Mouse (Mus musculus) frontal cortex, postnatal 14 days (tissue): ENCODE measurements around the gene Lce3c.

Source experiments
- DNase-seq, 2 experiments: peaks; one replicate each; pipeline ENCODE4 v3.0.0; 2022; ENCODE audit warnings: low spot score in 2 of 2

Gene Lce3c

DNA sequence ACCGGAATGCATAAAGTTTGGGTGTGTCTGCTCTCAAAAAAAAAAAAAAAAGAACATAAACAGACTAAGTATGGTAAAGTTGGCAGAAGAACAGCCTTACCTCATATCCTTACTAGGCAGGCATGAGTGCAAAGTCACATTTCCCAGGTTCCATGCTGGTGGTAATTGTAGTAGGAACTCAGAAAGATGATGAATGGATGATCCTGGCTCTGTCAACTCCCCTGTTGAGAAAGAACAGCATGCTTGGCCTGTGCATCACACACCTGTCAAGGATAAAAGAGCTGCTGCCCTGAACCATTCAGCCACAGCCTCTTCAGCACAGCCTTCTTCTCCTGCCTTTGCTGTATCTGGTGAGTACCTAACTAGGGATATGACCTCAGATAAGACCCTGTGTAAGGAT, at the start of gene Lce3c:
Gene Lce3c, plus strand, starts transcription at position 301 of the 400 bp plus-strand sequence.
- DNase-seq, result no peak

DNA sequence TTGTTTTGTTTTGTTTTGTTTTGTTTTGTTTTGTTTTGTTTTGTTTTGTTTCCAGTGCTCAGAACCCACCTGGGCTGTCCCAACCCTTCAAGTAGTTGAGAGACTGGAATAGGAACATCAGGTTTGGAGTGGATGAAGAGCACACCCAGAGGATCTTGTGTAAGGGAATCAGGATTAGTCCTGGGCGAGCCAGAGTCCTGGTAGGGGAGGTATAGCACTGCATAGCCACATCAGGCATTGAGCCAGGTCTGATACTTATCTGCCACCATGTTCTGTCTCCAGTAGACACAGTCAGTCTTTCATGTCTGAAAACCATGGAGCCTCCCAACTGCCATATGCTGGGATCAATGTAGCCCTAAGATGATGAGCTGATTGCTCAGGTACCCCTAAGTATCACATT, 49.8 kb upstream of the Lce3c start:
- no peak for DNase-seq

DNA sequence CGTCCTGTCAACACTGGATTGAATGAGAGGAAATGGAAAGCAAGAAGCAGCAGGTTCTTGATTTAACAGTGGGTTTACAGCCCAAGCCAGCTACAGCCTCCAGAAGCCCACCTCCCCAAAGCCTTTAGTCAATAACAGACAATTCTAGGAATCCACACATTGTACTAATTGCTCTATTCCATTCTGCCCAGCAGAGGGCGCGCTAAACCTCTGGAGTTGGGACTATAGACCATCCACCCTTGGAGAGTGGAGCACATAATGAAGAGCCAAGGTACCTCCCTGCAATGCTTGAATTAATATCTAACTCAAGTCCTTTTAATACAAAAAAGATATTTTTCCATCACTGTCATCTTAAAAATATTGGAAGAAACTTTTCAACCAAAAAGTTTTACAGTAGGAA, 41.3 kb upstream of the Lce3c start:
- DNase-seq, result peak in 1 of 2 experiments; percentile 26

DNA sequence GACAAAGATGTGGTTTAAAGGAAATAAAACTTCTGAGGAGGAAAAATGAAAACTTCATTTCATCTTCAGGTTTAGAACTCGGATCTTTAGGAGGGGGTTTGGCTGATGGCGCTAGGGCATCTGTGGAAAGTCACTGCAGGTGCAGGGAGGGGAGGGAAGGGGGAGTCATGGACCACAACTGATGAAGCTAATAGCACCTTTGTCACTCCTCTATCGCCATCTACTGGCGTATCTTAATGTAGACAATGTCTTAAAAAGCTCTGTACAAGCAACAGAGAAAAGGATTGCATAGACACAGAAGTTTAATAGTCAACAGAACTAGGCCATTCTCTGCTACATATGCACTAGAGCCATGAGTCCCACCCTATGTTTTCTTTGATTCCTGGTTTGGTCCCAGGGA, 40.6 kb upstream of the Lce3c start:
- no peak for DNase-seq

DNA sequence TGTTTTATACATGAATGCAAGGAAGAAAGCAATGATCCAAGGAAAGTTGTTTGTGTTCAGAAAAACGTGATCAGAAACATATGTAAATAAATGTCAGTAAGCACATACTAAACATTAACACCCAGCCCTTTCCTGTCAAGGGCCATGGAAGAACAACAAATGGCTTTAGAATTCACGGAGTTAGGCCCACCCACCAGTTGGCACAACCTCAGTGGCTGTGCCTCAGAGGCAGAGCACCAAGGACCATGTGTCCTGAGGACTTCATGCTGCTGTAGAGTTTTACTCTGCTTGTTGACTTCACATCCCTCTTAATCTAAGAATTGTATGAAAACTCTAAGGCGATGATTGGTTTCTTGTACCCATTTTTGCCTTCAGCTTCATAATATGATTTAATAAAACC, 39.1 kb upstream of the Lce3c start:
- DNase-seq, result no peak

DNA sequence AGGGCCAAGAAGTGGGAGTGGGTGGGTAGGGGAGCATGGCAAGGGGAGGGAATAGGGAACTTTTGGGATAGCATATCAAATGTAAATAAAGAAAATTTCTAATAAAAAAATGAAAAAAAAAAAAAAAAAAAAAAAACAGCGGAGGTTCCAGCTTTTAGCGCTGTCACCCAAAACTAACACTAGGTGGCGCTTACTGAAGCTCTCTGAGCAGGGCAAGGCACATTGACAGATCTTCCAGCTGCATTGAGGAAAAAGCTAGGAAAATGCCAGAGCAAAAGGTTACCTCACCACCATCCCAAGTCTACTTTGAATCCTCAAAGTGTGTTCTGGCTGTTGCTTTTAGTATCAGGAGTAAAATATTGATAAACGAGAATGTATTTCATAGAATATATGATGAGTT, 36.7 kb upstream of the Lce3c start:
- DNase-seq, result no peak

DNA sequence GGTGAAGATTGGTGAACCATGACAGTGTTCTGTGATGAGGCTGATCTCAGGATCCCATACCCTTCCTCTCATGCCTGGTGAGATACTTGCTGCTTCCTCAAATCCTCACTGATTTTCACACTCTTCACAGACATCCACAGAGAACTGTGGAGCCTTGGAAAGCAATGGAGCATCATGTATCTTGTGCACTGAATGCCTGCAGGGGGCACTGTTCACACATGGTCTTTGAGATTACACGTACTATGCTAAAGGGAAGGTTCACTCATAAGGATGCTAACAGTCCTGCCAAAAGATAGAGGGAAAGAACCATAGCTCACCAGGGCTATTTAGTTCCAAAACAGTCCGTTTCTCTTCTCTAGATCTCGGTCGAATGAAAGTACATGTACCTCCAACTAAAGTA, 23.9 kb upstream of the Lce3c start:
- DNase-seq, result peak in 1 of 2 experiments; percentile 15

DNA sequence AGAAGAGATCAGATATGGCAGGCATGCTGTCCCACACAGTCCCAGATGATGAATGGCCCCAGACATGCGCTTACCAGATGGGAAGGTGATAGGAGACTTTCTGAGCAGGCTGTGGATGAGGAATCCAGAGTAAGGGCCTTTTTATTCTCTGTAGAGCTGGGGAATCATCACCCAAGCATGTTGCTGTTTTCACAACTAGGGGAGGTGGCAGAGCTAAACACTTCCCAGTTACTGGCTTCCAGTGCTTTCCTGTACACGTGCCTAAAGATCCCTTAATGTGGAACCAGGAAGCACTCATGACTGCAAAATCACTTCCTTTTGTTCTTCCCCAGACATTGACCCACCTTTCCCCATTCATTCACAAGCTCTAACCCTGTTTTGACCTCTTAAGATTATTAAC, 18.2 kb upstream of the Lce3c start, which contains the start of gene Lce3a:
Gene Lce3a, minus strand, starts transcription at position 101 of the 400 bp plus-strand sequence.
- DNase-seq, result no peak

DNA sequence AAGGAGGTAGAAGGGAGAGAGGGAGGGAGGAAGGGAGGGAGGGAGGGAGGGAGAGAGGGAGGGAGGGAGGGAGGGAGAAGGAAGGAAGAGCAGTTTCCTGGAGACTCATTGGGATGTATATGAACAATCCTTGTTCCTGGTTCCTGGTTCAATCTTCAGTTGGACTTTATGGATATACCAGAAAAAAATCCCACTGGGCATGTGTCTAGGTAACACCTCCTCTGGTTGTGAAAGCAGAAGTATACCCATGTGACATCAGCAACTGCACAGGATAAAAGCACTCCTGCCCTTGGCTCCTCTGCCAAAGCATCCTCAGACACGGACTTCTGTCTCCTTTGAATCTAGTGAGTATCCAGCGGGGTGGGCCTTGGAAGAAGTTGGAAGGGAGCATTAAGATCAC, 11.6 kb upstream of the Lce3c start, which contains the start of gene Lce3b:
Gene Lce3b, plus strand, starts transcription at position 301 of the 400 bp plus-strand sequence.
- DNase-seq, result no peak

DNA sequence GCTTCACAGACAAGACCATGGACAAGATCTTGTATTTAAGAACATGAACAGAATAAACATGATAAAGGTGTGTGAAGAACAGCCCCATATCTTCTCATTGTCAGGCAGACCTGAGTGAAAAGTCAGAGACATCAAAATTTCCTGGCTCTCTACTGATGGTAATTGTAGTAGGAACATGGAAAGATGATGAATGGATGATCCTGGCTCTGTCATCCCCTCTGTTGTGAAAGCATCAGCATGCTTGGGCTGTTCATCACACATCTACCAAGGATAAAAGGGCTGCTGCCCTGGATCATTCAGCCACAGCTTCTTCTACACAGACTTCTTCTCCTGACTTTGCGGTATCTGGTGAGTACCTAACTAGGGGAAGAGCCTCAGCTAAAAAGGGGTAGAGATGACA, 12.8 kb downstream of the Lce3c start, which contains the start of gene Lce3d:
Gene Lce3d, plus strand, starts transcription at position 301 of the 400 bp plus-strand sequence.
- DNase-seq, result no peak

DNA sequence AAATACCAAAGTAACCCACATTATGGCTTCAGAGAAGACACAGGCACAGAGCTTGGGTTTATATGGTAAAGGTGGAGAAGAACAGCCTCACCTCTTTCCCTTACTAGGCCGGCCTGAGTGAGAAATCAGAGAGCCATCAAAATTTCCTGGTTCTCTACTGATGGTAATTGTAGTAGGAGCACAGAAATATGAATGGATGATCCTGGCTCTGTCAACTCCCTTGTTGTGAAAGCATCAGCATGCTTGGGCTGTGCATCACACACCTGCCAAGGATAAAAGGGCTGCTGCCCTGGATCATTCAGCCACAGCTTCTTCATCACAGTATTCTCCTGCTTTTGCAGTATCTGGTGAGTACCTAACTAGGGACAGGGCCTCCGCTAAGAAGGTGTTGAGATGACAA, 22.5 kb downstream of the Lce3c start, which contains the start of gene Lce3e:
Gene Lce3e, plus strand, starts transcription at position 301 of the 400 bp plus-strand sequence.
- DNase-seq, result no peak

DNA sequence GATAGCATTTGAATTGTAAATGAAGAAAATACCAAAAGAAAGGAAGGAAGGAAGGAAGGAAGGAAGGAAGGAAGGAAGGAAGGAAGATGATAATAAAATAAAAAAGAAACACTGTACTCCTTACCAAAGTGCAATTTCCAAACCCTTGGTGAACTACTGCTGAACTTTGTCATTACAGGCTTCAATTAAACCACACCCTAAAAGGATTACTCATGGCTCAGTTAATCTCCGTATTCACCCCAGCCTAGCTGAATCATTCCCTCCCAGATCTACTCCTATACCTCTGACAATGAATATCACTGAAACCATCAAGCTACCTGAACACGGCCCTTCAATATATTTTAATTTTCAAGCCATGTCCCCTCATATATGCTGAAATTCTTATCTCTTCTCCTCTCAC, 34.2 kb downstream of the Lce3c start:
- DNase-seq, result no peak

DNA sequence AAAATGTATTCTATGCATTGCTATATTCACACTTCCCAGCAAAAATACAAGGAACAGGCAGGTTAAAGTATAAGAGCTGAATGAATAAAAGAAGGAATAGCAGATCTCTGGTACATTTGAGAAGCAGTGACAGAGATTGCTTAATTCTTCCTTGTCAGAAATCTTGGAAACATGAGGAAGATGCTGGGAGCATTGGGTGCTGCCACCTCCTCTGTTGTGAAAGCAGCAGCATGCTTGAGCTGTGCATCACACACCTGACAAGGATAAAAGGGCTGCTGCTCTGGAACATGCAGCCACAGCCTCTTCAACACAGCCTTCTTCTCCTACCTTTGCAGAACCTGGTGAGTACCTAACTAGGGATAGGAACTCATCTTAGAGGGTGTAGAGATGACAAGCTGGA, 47.6 kb downstream of the Lce3c start, which contains the start of gene Lce3f:
Gene Lce3f, plus strand, starts transcription at position 301 of the 400 bp plus-strand sequence.
- no peak for DNase-seq
